Mouse (Mus musculus) regulatory T cell (primary cell): ENCODE measurements around the gene Slc17a1.

Experiments
- in situ Hi-C: fragments of 300-600 bp; cut with MboI, MseI; formaldehyde crosslinking; loops from one replicate; pipeline ENCODE4 v1.15.1; 2025; ENCODE audit warnings: high pct_unique_total_duplicates

Gene Slc17a1

GRCm38 (mm10) chr13:23889011-23889605 is 21.6 kb downstream of the Slc17a1 start:
- in situ Hi-C loops = no loop called here

- in situ Hi-C loops = no loop called here
These were observed 25.2 kb downstream of the Slc17a1 start for GRCm38 (mm10) chr13:23892592-23893268.

GRCm38 (mm10) chr13:23893269-23893593 is 25.7 kb downstream of the Slc17a1 start:
- in situ Hi-C loops = no loop called here

GRCm38 (mm10) chr13:23898242-23898641 is 30.7 kb downstream of the Slc17a1 start:
- in situ Hi-C loops = no loop called here

- in situ Hi-C loops = no loop called here
These were observed 39.4 kb downstream of the Slc17a1 start for GRCm38 (mm10) chr13:23906906-23907305.

GRCm38 (mm10) chr13:23910121-23910520 is 42.6 kb downstream of the Slc17a1 start:
- in situ Hi-C loops = no loop called here

GRCm38 (mm10) chr13:23911335-23911734 is 43.8 kb downstream of the Slc17a1 start:
- in situ Hi-C loops = no loop called here

- in situ Hi-C loops = no loop called here
These were observed 46.3 kb downstream of the Slc17a1 start for GRCm38 (mm10) chr13:23913791-23914306.

- in situ Hi-C loops = no loop called here
These were observed 47.0 kb downstream of the Slc17a1 start, which contains the start of gene Slc17a4 for GRCm38 (mm10) chr13:23914376-23915167. Slc17a4 (minus strand) TSS chr13:23915009.

GRCm38 (mm10) chr13:23916132-23916531 is 48.6 kb downstream of the Slc17a1 start:
- in situ Hi-C loops = no loop called here

GRCm38 (mm10) chr13:23917674-23918073 is 50.1 kb downstream of the Slc17a1 start:
- in situ Hi-C loops = no loop called here

- in situ Hi-C loops = no loop called here
These were observed 58.2 kb downstream of the Slc17a1 start for GRCm38 (mm10) chr13:23925792-23926191.

- in situ Hi-C loops = no loop called here
These were observed 61.1 kb downstream of the Slc17a1 start for GRCm38 (mm10) chr13:23928637-23929036.

- in situ Hi-C loops = no loop called here
These were observed 62.9 kb downstream of the Slc17a1 start for GRCm38 (mm10) chr13:23930461-23930860.

GRCm38 (mm10) chr13:23930904-23931303 is 63.4 kb downstream of the Slc17a1 start:
- in situ Hi-C loops = no loop called here

- in situ Hi-C loops = no loop called here
These were observed 66.1 kb downstream of the Slc17a1 start, which contains the start of gene Hist1h2ba for GRCm38 (mm10) chr13:23933421-23934210. Hist1h2ba (minus strand) TSS chr13:23934156.

GRCm38 (mm10) chr13:23934211-23934520 is 66.6 kb downstream of the Slc17a1 start, which contains the start of gene Hist1h2aa:
Hist1h2aa (plus strand) TSS chr13:23934462.
- in situ Hi-C loops = no loop called here

- in situ Hi-C loops = no loop called here
These were observed 71.1 kb downstream of the Slc17a1 start for GRCm38 (mm10) chr13:23938699-23939098.

- in situ Hi-C loops = no loop called here
These were observed 72.7 kb downstream of the Slc17a1 start for GRCm38 (mm10) chr13:23940291-23940690.

- in situ Hi-C loops = no loop called here
These were observed 75.3 kb downstream of the Slc17a1 start for GRCm38 (mm10) chr13:23942861-23943260.
